Mouse (Mus musculus): ENCODE measurements around the gene Zfp119b. TPM values are rescaled to one million over a fixed set of nuclear protein-coding genes. Genes with fewer than 3 reads are reported as not detected.
"Not testable (repeated sequence)": the region's sequence is repeated elsewhere in the genome, so short reads cannot be mapped to it uniquely, and the experiment has no call there.

Zfp119b gene
- total and polyA plus RNA-seq, 3 experiments, result 0.39 to 10.0 (median 4.2) TPM

DNA sequence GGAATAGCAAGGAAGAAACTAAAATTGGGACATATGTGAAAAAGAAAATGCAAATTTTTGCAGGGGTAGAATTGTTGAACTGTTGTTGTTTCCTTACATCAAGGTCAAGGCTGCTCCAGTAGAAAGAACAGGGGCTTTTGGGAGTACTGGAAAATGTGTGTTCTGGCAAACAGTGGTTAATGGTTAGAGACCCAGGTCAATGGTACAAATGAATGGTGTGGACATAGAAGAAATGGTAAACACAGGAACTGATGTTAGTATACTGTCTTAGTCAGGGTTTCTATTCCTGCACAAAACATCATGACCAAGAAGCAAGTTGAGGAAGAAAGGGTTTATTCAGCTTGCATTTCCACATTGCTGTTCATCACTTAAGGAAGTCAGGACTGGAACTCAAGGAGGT, 42.6 kb downstream of the Zfp119b start:
- peaks cover 3% of the 10 kb centered on the region; the same call in 1 of the 2 replicates for H3K27me3 ChIP-seq (ENCODE audit: insufficient read depth, low read length)
- no peak for DNase-seq (ENCODE audit: low spot score)
- peaks cover 2% of the 10 kb centered on the region; the same call in 1 of the 2 replicates for H3K4me1 ChIP-seq (ENCODE audit: insufficient read depth, low read depth, low read length)
- TF ChIP-seq TAL1 (conservative IDR thresholded peaks at IDR 0.05; ENCODE audit: low read depth, low read length), result no peak
- no peak for TF ChIP-seq GATA2 (IDR thresholded peaks at IDR 0.05; ENCODE audit: borderline replicate concordance, low read depth, low read length)
- no peak for TF ChIP-seq GATA1 (IDR thresholded peaks at IDR 0.05; ENCODE audit: borderline replicate concordance, low read length)
- no peak for TF ChIP-seq POLR2AphosphoS5 (IDR thresholded peaks at IDR 0.05; ENCODE audit: insufficient replicate concordance, low read depth, low read length)
- TF ChIP-seq CTCF (IDR thresholded peaks at IDR 0.05; ENCODE audit: low read depth, low read length), result no peak
- ATAC-seq (ENCODE audit: extremely low read depth, insufficient number of reproducible peaks, low FRiP score, poor library complexity, severe bottlenecking), result no peak
- H3K4me3 ChIP-seq (ENCODE audit: low read depth, low read length), result no peak overlapping the region
- H3K36me3 ChIP-seq (replicated peaks), result no peaks in the 10 kb centered on the region
- H3K9me3 ChIP-seq (replicated peaks), result no peaks in the 10 kb centered on the region

DNA sequence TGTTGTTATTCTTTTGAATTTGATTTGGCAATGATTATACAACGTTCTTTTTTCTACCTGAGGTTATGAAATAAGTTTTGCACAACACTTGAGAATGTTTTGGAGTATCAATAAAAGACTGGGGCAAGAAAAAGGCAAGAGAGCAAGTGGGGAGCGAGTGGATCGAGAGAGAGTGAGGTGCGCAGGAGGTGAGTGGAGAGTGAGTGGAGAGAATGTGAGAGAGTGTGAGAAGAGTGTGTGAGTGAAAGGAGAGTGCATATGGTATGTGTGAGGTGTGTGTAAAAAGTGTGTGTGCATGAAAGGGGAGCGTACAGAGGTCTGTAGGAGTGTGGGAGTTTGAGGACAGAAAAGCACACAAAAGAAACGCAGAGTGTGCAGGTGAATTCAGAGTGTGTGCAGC, 45.2 kb downstream of the Zfp119b start:
- H3K4me3 ChIP-seq (ENCODE audit: low read depth, low read length), result no peak overlapping the region
- ATAC-seq (ENCODE audit: extremely low read depth, insufficient number of reproducible peaks, low FRiP score, poor library complexity, severe bottlenecking), result no peak
- TF ChIP-seq GATA2 (IDR thresholded peaks at IDR 0.05; ENCODE audit: borderline replicate concordance, low read depth, low read length) (no peak), POLR2AphosphoS5 (IDR thresholded peaks at IDR 0.05; ENCODE audit: insufficient replicate concordance, low read depth, low read length) (no peak), CTCF (IDR thresholded peaks at IDR 0.05; ENCODE audit: low read depth, low read length) (no peak), TAL1 (conservative IDR thresholded peaks at IDR 0.05; ENCODE audit: low read depth, low read length) (no peak), GATA1 (IDR thresholded peaks at IDR 0.05; ENCODE audit: borderline replicate concordance, low read length) (no peak)

DNA sequence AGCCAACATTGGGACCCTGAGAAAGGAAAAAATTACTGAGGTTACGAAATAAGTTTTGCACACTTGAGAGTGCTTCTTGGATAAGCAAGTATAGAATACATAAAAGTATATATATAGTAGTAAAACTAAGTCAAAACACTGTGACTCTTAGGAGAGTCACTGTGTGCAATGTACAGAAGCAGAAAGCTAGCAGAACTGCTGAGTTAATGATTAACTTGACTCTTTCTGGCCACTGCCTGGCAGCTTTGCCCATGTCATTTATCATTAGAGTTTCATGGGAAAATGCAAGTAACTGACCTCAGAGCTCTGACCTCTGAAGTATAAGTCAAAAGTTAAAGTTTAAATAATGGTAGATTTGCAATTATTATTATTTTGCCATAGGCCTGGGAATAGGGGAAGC, 45.6 kb downstream of the Zfp119b start:
- TF ChIP-seq CTCF (IDR thresholded peaks at IDR 0.05; ENCODE audit: low read depth, low read length) (no peak), TAL1 (conservative IDR thresholded peaks at IDR 0.05; ENCODE audit: low read depth, low read length) (no peak), POLR2AphosphoS5 (IDR thresholded peaks at IDR 0.05; ENCODE audit: insufficient replicate concordance, low read depth, low read length) (no peak), GATA2 (IDR thresholded peaks at IDR 0.05; ENCODE audit: borderline replicate concordance, low read depth, low read length) (no peak), GATA1 (IDR thresholded peaks at IDR 0.05; ENCODE audit: borderline replicate concordance, low read length) (no peak)
- Histone ChIP-seq H3K4me1 (ENCODE audit: insufficient read depth, low read depth, low read length) (peaks cover 2% of the 10 kb centered on the region; the same call in 1 of the 2 replicates), H3K36me3 (replicated peaks) (no peaks in the 10 kb centered on the region), H3K4me3 (ENCODE audit: low read depth, low read length) (no peak overlapping the region), H3K9me3 (replicated peaks) (0 out of 2 replicates have a peak, but pooled peaks cover 6% of the 10 kb centered on the region), H3K27me3 (ENCODE audit: insufficient read depth, low read length) (no peaks in the 10 kb centered on the region)
- no peak for ATAC-seq (ENCODE audit: extremely low read depth, insufficient number of reproducible peaks, low FRiP score, poor library complexity, severe bottlenecking)
- no peak for DNase-seq (ENCODE audit: low spot score)

More for the DNA sequence above, 45.2 kb downstream of the Zfp119b start:
- Histone ChIP-seq H3K27me3 (ENCODE audit: insufficient read depth, low read length) (no peaks in the 10 kb centered on the region), H3K9me3 (replicated peaks) (0 out of 2 replicates have a peak, but pooled peaks cover 3% of the 10 kb centered on the region), H3K36me3 (replicated peaks) (no peaks in the 10 kb centered on the region), H3K4me1 (ENCODE audit: insufficient read depth, low read depth, low read length) (peaks cover 2% of the 10 kb centered on the region; the same call in 1 of the 2 replicates)
- no peak for DNase-seq (ENCODE audit: low spot score)

DNA sequence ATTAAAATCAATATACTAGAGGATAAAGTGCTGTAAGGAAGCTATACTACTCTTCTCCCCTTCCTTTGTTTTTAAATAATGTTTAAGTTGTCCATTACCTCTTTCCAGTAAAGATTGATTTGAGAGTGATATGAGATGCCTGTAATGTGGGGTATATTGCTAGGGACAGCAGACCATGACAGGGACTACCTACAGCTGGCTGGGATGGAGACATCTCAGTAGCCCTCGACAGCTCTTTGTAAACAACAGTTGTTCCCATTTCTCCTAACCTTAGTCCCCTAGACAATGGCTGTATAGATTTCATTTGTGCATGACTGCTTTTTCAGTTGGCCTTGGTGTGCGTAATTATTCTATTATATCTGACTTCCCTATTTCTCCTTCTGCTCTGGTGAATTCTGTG, 46.2 kb downstream of the Zfp119b start:
- Histone ChIP-seq H3K4me1 (ENCODE audit: insufficient read depth, low read depth, low read length) (peaks cover 2% of the 10 kb centered on the region; the same call in 1 of the 2 replicates), H3K27me3 (ENCODE audit: insufficient read depth, low read length) (no peaks in the 10 kb centered on the region), H3K4me3 (ENCODE audit: low read depth, low read length) (no peak overlapping the region), H3K36me3 (replicated peaks) (no peaks in the 10 kb centered on the region), H3K9me3 (replicated peaks) (peaks cover 11% of the 10 kb centered on the region)
- no peak for DNase-seq (ENCODE audit: low spot score)
- no peak for ATAC-seq (ENCODE audit: extremely low read depth, insufficient number of reproducible peaks, low FRiP score, poor library complexity, severe bottlenecking)
- TF ChIP-seq POLR2AphosphoS5 (IDR thresholded peaks at IDR 0.05; ENCODE audit: insufficient replicate concordance, low read depth, low read length) (no peak), CTCF (IDR thresholded peaks at IDR 0.05; ENCODE audit: low read depth, low read length) (no peak), TAL1 (conservative IDR thresholded peaks at IDR 0.05; ENCODE audit: low read depth, low read length) (no peak), GATA1 (IDR thresholded peaks at IDR 0.05; ENCODE audit: borderline replicate concordance, low read length) (no peak), GATA2 (IDR thresholded peaks at IDR 0.05; ENCODE audit: borderline replicate concordance, low read depth, low read length) (no peak)

DNA sequence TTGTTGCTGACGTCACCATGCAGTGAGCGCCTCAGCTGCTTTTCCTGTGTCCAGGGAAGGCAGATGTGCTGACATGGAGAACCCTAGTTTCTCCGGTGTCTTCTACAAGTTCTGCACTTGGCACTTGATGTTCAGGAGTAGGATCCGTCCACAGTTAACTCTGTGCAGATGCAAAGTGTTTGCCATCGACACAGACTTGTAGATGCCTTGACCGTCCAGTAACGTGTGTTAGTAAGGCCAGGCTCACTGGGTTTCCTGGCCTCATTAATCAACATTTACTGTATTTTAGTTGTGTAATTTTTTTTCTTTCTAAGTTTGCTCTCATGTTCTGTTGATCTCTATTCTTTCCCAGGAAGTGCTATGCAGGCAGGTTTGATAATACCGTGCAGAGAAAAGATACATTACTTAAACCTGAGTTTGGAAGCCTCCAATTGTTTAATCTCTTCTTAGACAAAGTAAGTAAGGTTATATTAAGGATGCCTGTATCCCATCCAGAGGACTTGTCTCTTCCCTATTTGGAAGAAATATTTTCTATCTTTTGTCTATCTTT, 56.8 kb downstream of the Zfp119b start:
- not testable (repeated sequence) for DNase-seq (ENCODE audit: low spot score); H3K9me3 ChIP-seq (replicated peaks)
- ATAC-seq (ENCODE audit: extremely low read depth, insufficient number of reproducible peaks, low FRiP score, poor library complexity, severe bottlenecking), result peak; percentile 3; the same call in 1 of the 2 replicates

More for the DNA sequence above, 56.8 kb downstream of the Zfp119b start:
- H3K27me3 ChIP-seq (ENCODE audit: insufficient read depth, low read length); H3K4me1 ChIP-seq (ENCODE audit: insufficient read depth, low read depth, low read length); H3K36me3 ChIP-seq (replicated peaks): not testable (repeated sequence)
- peak overlapping the region; percentile 71 for H3K4me3 ChIP-seq (ENCODE audit: low read depth, low read length)

Other genes with a start within 250 kb of the Zfp119b start
- 18.4 and 24.8 TPM in 2 replicates for gene Pot1b, start 236.9 kb downstream of the Zfp119b start, total RNA-seq (2014; fragmentation: Nextera tagmentation)
- 13.1 and 14.0 TPM in 2 replicates for gene Pot1b, start 236.9 kb downstream of the Zfp119b start, total RNA-seq (2017)
- 0.45 and 0.67 TPM in 2 replicates for gene Pot1b, start 236.9 kb downstream of the Zfp119b start, polyA plus RNA-seq (2012)
- 0.53 and 2.1 TPM in 2 replicates for gene Adgre4, start 199.5 kb downstream of the Zfp119b start, total RNA-seq (2014; fragmentation: Nextera tagmentation)
- 0.70 and 1.1 TPM in 2 replicates for gene Adgre4, start 199.5 kb downstream of the Zfp119b start, total RNA-seq (2017)
- 0.02 TPM in 1 of 2 replicates, not detected in the other for gene Adgre4, start 199.5 kb downstream of the Zfp119b start, polyA plus RNA-seq (2012)
- gene Zfp119a, start 70.6 kb downstream of the Zfp119b start, total RNA-seq (2014; fragmentation: Nextera tagmentation), result 7.7 and 10.0 TPM in 2 replicates
- gene Zfp119a, start 70.6 kb downstream of the Zfp119b start, total RNA-seq (2017), result 8.4 TPM in 2 replicates
- gene Zfp119a, start 70.6 kb downstream of the Zfp119b start, polyA plus RNA-seq (2012), result 0.09 and 0.26 TPM in 2 replicates
- 14.7 and 21.5 TPM in 2 replicates for gene Zfp959, start 57.4 kb downstream of the Zfp119b start, total RNA-seq (2014; fragmentation: Nextera tagmentation)
- 17.8 and 19.9 TPM in 2 replicates for gene Zfp959, start 57.4 kb downstream of the Zfp119b start, total RNA-seq (2017)
- 1.2 and 1.3 TPM in 2 replicates for gene Zfp959, start 57.4 kb downstream of the Zfp119b start, polyA plus RNA-seq (2012)
- 0.63 and 0.98 TPM in 2 replicates for gene Ebi3, start 3.1 kb upstream of the Zfp119b start, total RNA-seq (2014; fragmentation: Nextera tagmentation)
- 1.6 and 2.0 TPM in 2 replicates for gene Ebi3, start 3.1 kb upstream of the Zfp119b start, total RNA-seq (2017)
- 2.5 and 2.6 TPM in 2 replicates for gene Ebi3, start 3.1 kb upstream of the Zfp119b start, polyA plus RNA-seq (2012)
- 8.3 and 12.6 TPM in 2 replicates for gene Yju2, start 9.6 kb upstream of the Zfp119b start, total RNA-seq (2014; fragmentation: Nextera tagmentation)
- gene Yju2, start 9.6 kb upstream of the Zfp119b start, total RNA-seq (2017), result 16.7 and 18.1 TPM in 2 replicates
- gene Yju2, start 9.6 kb upstream of the Zfp119b start, polyA plus RNA-seq (2012), result 27.8 and 33.5 TPM in 2 replicates
- not detected in 2 replicates for gene Shd, start 21.0 kb upstream of the Zfp119b start, total RNA-seq (2014; fragmentation: Nextera tagmentation)
- gene Shd, start 21.0 kb upstream of the Zfp119b start, total RNA-seq (2017), result 0.58 TPM in 1 of 2 replicates, not detected in the other
- 0.33 and 0.59 TPM in 2 replicates for gene Shd, start 21.0 kb upstream of the Zfp119b start, polyA plus RNA-seq (2012)
- gene Fsd1, start 37.0 kb upstream of the Zfp119b start, total RNA-seq (2014; fragmentation: Nextera tagmentation), result not detected in 2 replicates
- 0.27 TPM in 1 of 2 replicates, not detected in the other for gene Fsd1, start 37.0 kb upstream of the Zfp119b start, total RNA-seq (2017)
- not detected in 2 replicates for gene Fsd1, start 37.0 kb upstream of the Zfp119b start, polyA plus RNA-seq (2012)
- not detected in 2 replicates for gene Stap2, start 56.1 kb upstream of the Zfp119b start, total RNA-seq (2014; fragmentation: Nextera tagmentation)
- 0.27 and 0.29 TPM in 2 replicates for gene Stap2, start 56.1 kb upstream of the Zfp119b start, total RNA-seq (2017)
- gene Stap2, start 56.1 kb upstream of the Zfp119b start, polyA plus RNA-seq (2012), result not detected in 2 replicates
- 11.2 and 25.4 TPM in 2 replicates for gene Mpnd, start 56.2 kb upstream of the Zfp119b start, total RNA-seq (2014; fragmentation: Nextera tagmentation)
- gene Mpnd, start 56.2 kb upstream of the Zfp119b start, total RNA-seq (2017), result 39.1 and 43.9 TPM in 2 replicates
- 46.2 and 48.5 TPM in 2 replicates for gene Mpnd, start 56.2 kb upstream of the Zfp119b start, polyA plus RNA-seq (2012)
- gene Sh3gl1, start 87.1 kb upstream of the Zfp119b start, total RNA-seq (2014; fragmentation: Nextera tagmentation), result 21.6 and 24.3 TPM in 2 replicates
- 28.5 and 30.1 TPM in 2 replicates for gene Sh3gl1, start 87.1 kb upstream of the Zfp119b start, total RNA-seq (2017)
- 64.2 and 74.6 TPM in 2 replicates for gene Sh3gl1, start 87.1 kb upstream of the Zfp119b start, polyA plus RNA-seq (2012)
- 31.2 and 32.9 TPM in 2 replicates for gene Chaf1a, start 90.9 kb upstream of the Zfp119b start, total RNA-seq (2014; fragmentation: Nextera tagmentation)
- 29.0 and 31.3 TPM in 2 replicates for gene Chaf1a, start 90.9 kb upstream of the Zfp119b start, total RNA-seq (2017)
- 84.1 and 143 TPM in 2 replicates for gene Chaf1a, start 90.9 kb upstream of the Zfp119b start, polyA plus RNA-seq (2012)
- gene Ubxn6, start 125.5 kb upstream of the Zfp119b start, total RNA-seq (2014; fragmentation: Nextera tagmentation), result 9.0 and 9.3 TPM in 2 replicates
- 17.1 and 19.1 TPM in 2 replicates for gene Ubxn6, start 125.5 kb upstream of the Zfp119b start, total RNA-seq (2017)
- gene Ubxn6, start 125.5 kb upstream of the Zfp119b start, polyA plus RNA-seq (2012), result 21.2 and 21.4 TPM in 2 replicates
- 31.1 and 37.6 TPM in 2 replicates for gene Hdgfl2, start 130.1 kb upstream of the Zfp119b start, total RNA-seq (2014; fragmentation: Nextera tagmentation)
- gene Hdgfl2, start 130.1 kb upstream of the Zfp119b start, total RNA-seq (2017), result 73.3 and 76.0 TPM in 2 replicates
- 174 and 201 TPM in 2 replicates for gene Hdgfl2, start 130.1 kb upstream of the Zfp119b start, polyA plus RNA-seq (2012)
- gene Plin4, start 160.3 kb upstream of the Zfp119b start, total RNA-seq (2014; fragmentation: Nextera tagmentation), result not detected in 2 replicates
- gene Plin4, start 160.3 kb upstream of the Zfp119b start, total RNA-seq (2017), result 0.05 and 0.06 TPM in 2 replicates
- gene Plin4, start 160.3 kb upstream of the Zfp119b start, polyA plus RNA-seq (2012), result not detected in 2 replicates
- not detected in 2 replicates for gene Plin5, start 168.1 kb upstream of the Zfp119b start, total RNA-seq (2014; fragmentation: Nextera tagmentation)
- 0.06 TPM in 1 of 2 replicates, not detected in the other for gene Plin5, start 168.1 kb upstream of the Zfp119b start, total RNA-seq (2017)
- not detected in 2 replicates for gene Plin5, start 168.1 kb upstream of the Zfp119b start, polyA plus RNA-seq (2012)
- not detected in 2 replicates for gene Lrg1, start 172.5 kb upstream of the Zfp119b start, total RNA-seq (2014; fragmentation: Nextera tagmentation)
- gene Lrg1, start 172.5 kb upstream of the Zfp119b start, total RNA-seq (2017), result not detected in 2 replicates
- 0.04 TPM in 1 of 2 replicates, not detected in the other for gene Lrg1, start 172.5 kb upstream of the Zfp119b start, polyA plus RNA-seq (2012)
- 2.7 and 4.0 TPM in 2 replicates for gene Sema6b, start 190.8 kb upstream of the Zfp119b start, total RNA-seq (2014; fragmentation: Nextera tagmentation)
- gene Sema6b, start 190.8 kb upstream of the Zfp119b start, total RNA-seq (2017), result 3.4 and 3.6 TPM in 2 replicates
- 14.1 and 16.1 TPM in 2 replicates for gene Sema6b, start 190.8 kb upstream of the Zfp119b start, polyA plus RNA-seq (2012)
- 2.0 and 2.1 TPM in 2 replicates for gene Tnfaip8l1, start 213.0 kb upstream of the Zfp119b start, total RNA-seq (2014; fragmentation: Nextera tagmentation)
- gene Tnfaip8l1, start 213.0 kb upstream of the Zfp119b start, total RNA-seq (2017), result 2.8 and 3.2 TPM in 2 replicates
- 1.0 and 1.1 TPM in 2 replicates for gene Tnfaip8l1, start 213.0 kb upstream of the Zfp119b start, polyA plus RNA-seq (2012)
- gene Mydgf, start 234.4 kb upstream of the Zfp119b start, total RNA-seq (2014; fragmentation: Nextera tagmentation), result 19.9 and 22.0 TPM in 2 replicates
- 32.3 and 36.2 TPM in 2 replicates for gene Mydgf, start 234.4 kb upstream of the Zfp119b start, total RNA-seq (2017)
- gene Mydgf, start 234.4 kb upstream of the Zfp119b start, polyA plus RNA-seq (2012), result 27.3 and 36.6 TPM in 2 replicates